Mouse (Mus musculus): ENCODE data around the gene Adig.

Gene Adig

DNA sequence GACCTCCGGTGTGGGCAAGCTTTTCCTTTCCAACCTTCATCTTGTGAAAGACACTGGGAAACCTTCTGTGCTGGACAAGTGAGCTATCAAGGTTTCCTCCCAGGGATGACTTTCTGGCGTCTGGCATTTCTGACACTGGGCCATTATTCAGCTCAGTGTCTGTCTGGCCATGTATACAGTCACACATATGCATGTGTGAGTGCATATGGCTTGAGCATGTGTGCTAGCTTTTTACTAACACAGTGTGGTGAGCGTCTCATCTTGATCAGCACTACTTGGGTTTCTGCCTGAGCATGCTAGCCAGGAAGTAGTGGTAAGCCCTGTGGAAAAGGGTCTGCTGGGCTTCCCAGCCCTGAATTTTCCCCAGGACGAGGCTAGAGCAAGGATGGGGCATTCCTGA lies 38.9 kb downstream of the Adig start:
- DNase-seq: no peak

DNA sequence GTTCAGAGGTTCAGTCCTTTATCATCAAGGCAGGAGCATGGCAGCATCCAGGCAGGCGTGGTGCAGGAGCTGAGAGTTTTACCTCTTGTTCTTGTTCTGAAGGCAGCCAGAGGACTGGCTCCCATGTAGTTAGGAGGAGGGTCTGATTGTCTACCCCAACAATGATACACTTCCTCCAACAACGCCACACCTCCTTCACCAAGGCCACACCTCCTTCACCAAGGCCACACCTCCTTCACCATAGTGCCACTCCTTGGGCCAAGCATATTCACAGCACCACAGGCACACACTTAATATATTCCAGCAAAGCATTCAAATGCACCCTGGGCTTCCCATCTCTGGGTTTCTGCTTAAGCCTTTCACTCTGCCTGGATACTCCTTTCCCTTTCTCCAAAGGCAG lies 42.9 kb downstream of the Adig start:
- no peak for DNase-seq

GRCm38 (mm10) chr2:158546751-158547150 lies 44.3 kb downstream of the Adig start:
- peak; percentile 85 for DNase-seq

- peak; percentile 85 for DNase-seq
Observed at GRCm38 (mm10) chr2:158550067-158550466, 47.7 kb downstream of the Adig start.

DNA sequence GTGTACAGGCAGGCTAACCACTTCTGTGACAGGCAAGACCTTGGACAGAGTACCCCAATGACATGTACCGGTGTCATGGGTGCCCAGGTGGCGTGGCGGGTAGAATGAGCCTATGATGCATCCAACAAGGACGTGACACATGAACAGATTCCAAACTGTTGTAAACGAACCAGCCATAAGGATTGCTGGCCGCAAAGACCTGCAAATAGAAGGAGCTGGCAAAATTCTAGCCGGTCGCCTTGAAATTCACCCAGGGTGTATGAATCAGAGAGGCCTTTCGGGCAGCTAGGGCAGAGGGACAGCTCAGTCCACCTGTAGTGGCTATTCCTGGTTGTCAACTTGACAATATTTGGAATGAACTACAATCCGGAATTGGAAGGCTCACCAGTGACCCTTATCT lies 52.0 kb downstream of the Adig start:
- no peak for DNase-seq

DNA sequence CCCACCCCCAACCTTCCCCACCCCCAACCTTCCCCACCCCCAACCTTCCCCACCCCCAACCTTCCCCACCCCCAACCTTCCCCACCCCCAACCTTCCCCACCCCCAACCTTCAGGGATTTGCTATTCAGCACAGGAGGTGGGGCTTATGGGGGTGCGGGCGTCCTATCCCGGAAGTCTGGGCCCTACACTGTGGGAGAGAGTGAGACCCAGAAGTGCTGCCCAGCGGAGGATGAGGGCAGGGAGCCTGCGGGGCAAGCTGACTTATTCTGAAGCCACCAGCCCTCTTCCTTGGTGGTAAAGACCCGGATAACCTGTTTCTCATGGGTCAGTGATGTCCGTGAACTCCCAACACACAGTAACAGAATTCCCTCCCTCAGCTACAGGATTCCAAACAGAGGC lies 52.8 kb downstream of the Adig start:
- DNase-seq: peak; percentile 69

GRCm38 (mm10) chr2:158555812-158556211 lies 53.4 kb downstream of the Adig start:
- no peak for DNase-seq

GRCm38 (mm10) chr2:158556225-158556624 lies 53.8 kb downstream of the Adig start:
- DNase-seq: peak; percentile 74

- DNase-seq: no peak
Observed at GRCm38 (mm10) chr2:158556750-158557149, 54.3 kb downstream of the Adig start.

Measured in lung, postnatal 10 days (tissue).